In genomic region chr2:143851354-143852221, GRCm38 (mm10) we compare ENCODE assay signal across 9 mouse cellular contexts. TPM values are rescaled to one million over a fixed set of nuclear protein-coding genes. Genes with fewer than 3 reads are reported as not detected.
A peak's percentile ranks its signal among the peaks of the same experiment; 100 is the strongest.
DNase-seq lines count a peak whose midpoint lies in the region; ATAC-seq lines count a peak whose summit lies in the region.
"Had no signal": no experiment of that assay in that cellular context is flagged by ENCODE, and none has a peak within 500 bp of the region (broad histone marks: within the 10 kb centered on the region; RNA-seq: fewer than 3 reads in every experiment).

No protein-coding gene starts in this region.

- H3K36me3 ChIP-seq in lung, embryonic 15.5 days: no peaks in the 10 kb centered on the region
- H3K36me3 ChIP-seq in forebrain, embryonic 16.5 days (ENCODE audit: control insufficient read depth, insufficient read depth): no peaks in the 10 kb centered on the region

- H3K9ac ChIP-seq in lung, embryonic 15.5 days: no peak overlapping the region
- no peak overlapping the region for H3K9ac ChIP-seq in forebrain, embryonic 16.5 days (replicated peaks; ENCODE audit: low read depth, low read length)

- no peaks in the 10 kb centered on the region for H3K27me3 ChIP-seq in lung, embryonic 15.5 days
- no peaks in the 10 kb centered on the region for H3K27me3 ChIP-seq in forebrain, embryonic 16.5 days (replicated peaks; ENCODE audit: control insufficient read depth, insufficient read depth, low read length)

- H3K4me1 ChIP-seq in lung, embryonic 15.5 days: peaks cover 43% of the 10 kb centered on the region
- peaks cover 10% of the 10 kb centered on the region; the same call in 1 of the 2 replicates for H3K4me1 ChIP-seq in forebrain, embryonic 16.5 days (replicated peaks; ENCODE audit: control insufficient read depth, insufficient read depth, low read length)

- no peaks in the 10 kb centered on the region for H3K9me3 ChIP-seq in lung, embryonic 15.5 days
- no peaks in the 10 kb centered on the region for H3K9me3 ChIP-seq in forebrain, embryonic 16.5 days (ENCODE audit: control insufficient read depth, low read length)

- H3K4me2 ChIP-seq in lung, embryonic 15.5 days: no peak overlapping the region
- no peak overlapping the region; the same call in 1 of the 2 replicates for H3K4me2 ChIP-seq in forebrain, embryonic 16.5 days (ENCODE audit: low read length)

- peak; percentile 8 to 23 for DNase-seq in frontal cortex, postnatal 36 days (ENCODE audit: low spot score in 2 of 2)
- no peak for DNase-seq in frontal cortex, postnatal 14 days (ENCODE audit: low spot score in 2 of 2)
- no peak for DNase-seq in lung, postnatal 10 days
- DNase-seq in c-Kit-positive CD71-positive TER-119-positive erythroid progenitor cells, embryonic 14.5 days (ENCODE audit: low spot score): no peak
- DNase-seq in kidney, adult 18-20 months: no peak
- DNase-seq: kidney, postnatal 25 days had no signal

- peak overlapping the region; percentile 57; the same call in 1 of the 2 replicates for H3K27ac ChIP-seq in lung, embryonic 15.5 days
- H3K27ac ChIP-seq in forebrain, embryonic 16.5 days (ENCODE audit: low read length): 0 out of 2 replicates have a peak overlapping the region, but pooled peaks have one; percentile 15

- WGBS in lung, embryonic 15.5 days: 69% methylated on average over 12 of the region's 12 CpGs
- 55% methylated on average over 12 of the region's 12 CpGs for WGBS in forebrain, embryonic 16.5 days

- no peak overlapping the region for H3K4me3 ChIP-seq in lung, embryonic 15.5 days
- no peak overlapping the region for H3K4me3 ChIP-seq in forebrain, embryonic 16.5 days (replicated peaks; ENCODE audit: low read length)

- no peak for ATAC-seq in lung, embryonic 15.5 days (ENCODE audit: borderline replicate concordance, extremely low read depth, low FRiP score, low TSS enrichment)
- peak; percentile 85 for ATAC-seq in forebrain, embryonic 16.5 days
- ATAC-seq in megakaryocyte, adult 5-6 weeks (ENCODE audit: poor library complexity, severe bottlenecking): peak; percentile 31; the same call in 1 of the 2 replicates

RNA-seq across cellular contexts. Expression of gene Bfsp1, which starts 11.4 kb away (rescaled TPM):
- polyA plus RNA-seq in lung, embryonic 15.5 days (2015; fragmentation: Nextera tagmentation; extraction: Ambion mirVana): 1.7 and 2.1 TPM in 2 replicates
- 0.62 and 1.1 TPM in 2 replicates for polyA plus RNA-seq in forebrain, embryonic 16.5 days (2015; fragmentation: Nextera tagmentation; extraction: Ambion mirVana)
- total RNA-seq in megakaryocyte, adult 5-6 weeks (2015): 0.41 TPM in 1 of 2 replicates, not detected in the other
- 0.73 and 0.99 TPM in 2 replicates for total RNA-seq in megakaryocyte, adult 5-6 weeks (2017)

Comparison
In these comparisons a context has a peak if more than half of its experiments do, and no peak if none do; other contexts are left out.
1. DNase-seq: peak in frontal cortex, postnatal 36 days (2 of 2); none in frontal cortex, postnatal 14 days (0 of 2), lung, postnatal 10 days (single experiment), c-Kit-positive CD71-positive TER-119-positive erythroid progenitor cells, embryonic 14.5 days (single experiment) and kidney, adult 18-20 months (single experiment).